Mouse (Mus musculus) urinary bladder, adult 2 months (tissue): Measurements from ENCODE around the gene Ehf. TPM values are rescaled to one million over a fixed set of nuclear protein-coding genes. Genes with fewer than 3 reads are reported as not detected.

Experiments
- DNase-seq: peaks from one replicate; pipeline ENCODE4 v3.0.0; 2022; ENCODE audit warnings: low spot score
- polyA plus RNA-seq: library from polyadenylated mRNA; depleted of rRNA; stranded (reverse); fragments of >200 nt; gene quantifications from 2 replicates; pipeline ENCODE4 v1.2.3, GENCODE M21; 2012

Gene Ehf
- polyA plus RNA-seq, 1 experiment = 38.2 TPM

- DNase-seq = no peak
Observed at GRCm38 (mm10) chr2:103294526-103294925, 8.6 kb downstream of the Ehf start.

- DNase-seq = no peak
Observed at GRCm38 (mm10) chr2:103293751-103294150, 9.3 kb downstream of the Ehf start.

GRCm38 (mm10) chr2:103293214-103293613 is 9.9 kb downstream of the Ehf start:
- no peak for DNase-seq

- DNase-seq = no peak
Observed at GRCm38 (mm10) chr2:103290705-103291269, 12.3 kb downstream of the Ehf start.

GRCm38 (mm10) chr2:103290167-103290566 is 12.9 kb downstream of the Ehf start:
- no peak for DNase-seq

- no peak for DNase-seq
Observed at GRCm38 (mm10) chr2:103289407-103289950, 13.6 kb downstream of the Ehf start.

GRCm38 (mm10) chr2:103287716-103288115 is 15.4 kb downstream of the Ehf start:
- no peak for DNase-seq

GRCm38 (mm10) chr2:103285561-103285960 is 17.5 kb downstream of the Ehf start:
- no peak for DNase-seq

- DNase-seq = no peak
Observed at GRCm38 (mm10) chr2:103283730-103284129, 19.3 kb downstream of the Ehf start.

- DNase-seq = no peak
Observed at GRCm38 (mm10) chr2:103282184-103282750, 20.8 kb downstream of the Ehf start.

- no peak for DNase-seq
Observed at GRCm38 (mm10) chr2:103279927-103280326, 23.2 kb downstream of the Ehf start.

GRCm38 (mm10) chr2:103278476-103278875 is 24.6 kb downstream of the Ehf start:
- no peak for DNase-seq

GRCm38 (mm10) chr2:103277794-103278193 is 25.3 kb downstream of the Ehf start:
- DNase-seq = no peak

- no peak for DNase-seq
Observed at GRCm38 (mm10) chr2:103275316-103275960, 27.6 kb downstream of the Ehf start.

GRCm38 (mm10) chr2:103274803-103275202 is 28.3 kb downstream of the Ehf start:
- no peak for DNase-seq

GRCm38 (mm10) chr2:103274270-103274669 is 28.8 kb downstream of the Ehf start:
- no peak for DNase-seq

- DNase-seq = no peak
Observed at GRCm38 (mm10) chr2:103271481-103271880, 31.6 kb downstream of the Ehf start.

- no peak for DNase-seq
Observed at GRCm38 (mm10) chr2:103270556-103271160, 32.4 kb downstream of the Ehf start.

- DNase-seq = peak; percentile 22
Observed at GRCm38 (mm10) chr2:103239086-103239485, 64.0 kb downstream of the Ehf start.

GRCm38 (mm10) chr2:103226781-103227180 is 76.3 kb downstream of the Ehf start:
- DNase-seq = no peak

- no peak for DNase-seq
Observed at GRCm38 (mm10) chr2:103220871-103221270, 82.2 kb downstream of the Ehf start.

GRCm38 (mm10) chr2:103218323-103218722 is 84.8 kb downstream of the Ehf start:
- no peak for DNase-seq

- DNase-seq = no peak
Observed at GRCm38 (mm10) chr2:103215801-103216200, 87.3 kb downstream of the Ehf start.
